Mouse (Mus musculus) intestine, postnatal 0 days (tissue): Measurements from ENCODE around the gene Lrrc20. TPM values are rescaled to one million over a fixed set of nuclear protein-coding genes. Genes with fewer than 3 reads are reported as not detected.
A peak's percentile ranks its signal among the peaks of the same experiment; 100 is the strongest.

ENCODE experiments used
- ATAC-seq: fragments of 200-750 bp; cut with Nextera tagmentation; 2 replicates; pipeline ENCODE4 v1.8.0; 2017; ENCODE audit warnings: mild to moderate bottlenecking, moderate TSS enrichment, moderate library complexity
- H3K27ac ChIP-seq: fragments of 300-500 bp; sonication (generic); 2 replicates; pipeline ENCODE4 v1.5.1; 2014; ENCODE audit warnings: mild to moderate bottlenecking, low read depth, low read length, moderate library complexity
- H3K27me3 ChIP-seq: fragments of 300-500 bp; sonication (generic); replicated peaks from 2 replicates; pipeline ENCODE4 v1.6.1; 2014; ENCODE audit warnings: low read length, mixed read lengths; ENCODE audit not compliant: control insufficient read depth, insufficient read depth
- H3K36me3 ChIP-seq: fragments of 300-500 bp; sonication (generic); 2 replicates; pipeline ENCODE4 v1.6.1; 2014; ENCODE audit warnings: mild to moderate bottlenecking, moderate library complexity; ENCODE audit not compliant: control insufficient read depth, insufficient read depth
- H3K4me1 ChIP-seq: fragments of 300-500 bp; sonication (generic); replicated peaks from 2 replicates; pipeline ENCODE4 v1.6.1; 2014; ENCODE audit warnings: antibody characterized with exemption, low read length, mixed read lengths; ENCODE audit not compliant: control insufficient read depth, insufficient read depth
- H3K4me2 ChIP-seq: fragments of 300-500 bp; sonication (generic); replicated peaks from 2 replicates; pipeline ENCODE4 v1.6.1; 2014; ENCODE audit warnings: low read depth, mild to moderate bottlenecking, moderate library complexity
- H3K4me3 ChIP-seq: fragments of 300-500 bp; sonication (generic); 2 replicates; pipeline ENCODE4 v1.5.1; 2014; ENCODE audit warnings: low read depth, low read length
- H3K9ac ChIP-seq: fragments of 300-500 bp; sonication (generic); 2 replicates; pipeline ENCODE4 v1.6.1; 2014; ENCODE audit warnings: mild to moderate bottlenecking, low read depth, low read length
- H3K9me3 ChIP-seq: fragments of 300-500 bp; sonication (generic); 2 replicates; pipeline ENCODE4 v1.6.1; 2016; ENCODE audit warnings: mixed run types; ENCODE audit not compliant: control insufficient read depth
- CTCF ChIP-seq: sonication (generic); IDR thresholded peaks from 2 replicates; pipeline ENCODE4 v1.5.1; 2016; ENCODE audit warnings: low read depth, mild to moderate bottlenecking, control low read depth, antibody characterized with exemption, moderate library complexity
- WGBS: fragments of 180-500 bp; shearing (Covaris S2); extraction: QIAGEN DNeasy Blood & Tissue Kit; methylation state at CpG from one replicate; pipeline ENCODE4 v1.1.7; 2014; 5-methylcytosine and 5-hydroxymethylcytosine counted together
- polyA plus RNA-seq: library from polyadenylated mRNA; unstranded; fragments of >200 nt; fragmentation: Nextera tagmentation; extraction: Ambion mirVana; gene quantifications from 2 replicates; pipeline ENCODE4 v1.2.1, GENCODE M21; 2015

Gene Lrrc20
- polyA plus RNA-seq, result 3.3 and 3.5 TPM in 2 replicates

DNA sequence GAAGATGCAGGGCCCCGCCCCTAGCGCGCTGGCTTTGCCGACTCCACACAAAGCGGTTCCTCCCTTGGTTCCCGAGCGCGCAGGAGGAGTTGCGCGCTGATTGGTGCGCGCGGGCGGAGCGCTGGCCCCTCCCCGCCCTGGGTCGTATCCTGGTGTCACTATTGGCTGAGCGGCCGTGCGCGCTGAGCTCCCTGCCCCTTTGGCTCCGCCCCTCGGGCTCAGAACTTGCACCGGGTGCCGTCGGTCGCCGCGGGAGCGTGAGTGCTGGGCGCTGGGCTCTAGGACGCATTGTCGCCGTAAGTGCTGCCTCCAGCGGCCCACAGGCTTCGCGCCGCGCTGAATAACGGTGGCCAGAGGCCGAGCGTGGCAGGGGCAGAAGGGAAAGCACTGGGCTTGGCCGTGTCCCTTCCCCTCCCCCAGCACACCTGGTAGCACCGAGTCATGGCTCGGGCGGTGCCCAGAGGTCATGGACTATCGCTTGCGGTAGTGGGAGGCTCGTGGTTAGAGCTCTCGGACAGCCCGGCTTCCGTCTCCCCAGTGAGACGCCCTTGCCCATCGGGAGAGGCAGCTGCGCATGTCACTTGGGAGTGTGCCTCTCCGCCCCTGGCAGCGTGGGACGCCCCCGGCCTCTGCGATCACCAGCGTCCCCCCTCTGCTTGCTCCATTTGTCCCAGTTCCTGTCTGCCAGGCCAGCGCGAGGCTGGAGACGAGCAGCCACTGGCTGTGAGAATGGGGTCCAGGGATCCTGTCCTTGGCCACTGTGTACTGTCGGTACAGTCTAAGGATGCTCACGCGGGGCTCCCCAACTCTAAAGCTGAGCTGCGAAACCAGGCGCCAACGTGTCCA lies at the start of gene Lrrc20:
Gene Lrrc20 (plus strand): TSS at position 208 of the 846 bp plus-strand sequence.
- H3K36me3 ChIP-seq, result no peaks in the 10 kb centered on the region
- peak within 1 kb of the TSS; percentile 51; the same call in 1 of the 2 replicates for H3K27ac ChIP-seq
- H3K4me2 ChIP-seq, result peak within 1 kb of the TSS; percentile 98
- H3K27me3 ChIP-seq, result no peaks in the 10 kb centered on the region
- no peaks in the 10 kb centered on the region for H3K9me3 ChIP-seq
- H3K9ac ChIP-seq, result peak within 1 kb of the TSS; percentile 55
- under 1% methylated on average over 70 of the region's 70 CpGs for WGBS
- H3K4me1 ChIP-seq, result 0 out of 2 replicates have a peak, but pooled peaks cover 5% of the 10 kb centered on the region
- ATAC-seq, result peak; percentile 97
- TF ChIP-seq CTCF, result peak; percentile 37
- H3K4me3 ChIP-seq, result peak within 1 kb of the TSS; percentile 68

DNA sequence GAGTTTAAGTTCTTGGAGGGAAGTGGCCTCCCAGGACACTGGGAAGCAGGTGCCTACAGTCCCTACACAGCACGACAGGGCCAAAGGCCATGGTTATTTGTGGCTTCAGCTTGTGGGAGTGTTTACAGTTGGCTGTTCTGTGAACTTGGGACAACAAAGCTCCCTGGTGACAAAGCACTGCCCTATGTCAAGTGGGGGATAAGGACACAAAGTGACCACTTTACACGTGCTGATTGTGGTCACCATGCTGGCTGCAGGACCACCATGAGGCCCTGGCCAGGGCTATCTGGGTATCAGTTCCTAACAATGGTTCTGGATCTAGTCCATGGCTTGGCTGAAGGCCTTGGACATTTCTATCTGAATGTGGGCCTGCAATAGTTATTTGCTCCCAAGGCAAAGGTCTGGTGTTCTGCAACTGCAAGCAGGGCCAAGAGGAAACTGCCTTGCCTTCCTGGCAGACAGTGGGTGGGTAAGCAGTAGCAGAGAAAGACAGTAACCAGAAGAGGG lies 49.3 kb upstream of the Lrrc20 start:
- no peak for TF ChIP-seq CTCF
- no peak overlapping the region for H3K9ac ChIP-seq
- ATAC-seq, result peak; percentile 55; the same call in 1 of the 2 replicates

DNA sequence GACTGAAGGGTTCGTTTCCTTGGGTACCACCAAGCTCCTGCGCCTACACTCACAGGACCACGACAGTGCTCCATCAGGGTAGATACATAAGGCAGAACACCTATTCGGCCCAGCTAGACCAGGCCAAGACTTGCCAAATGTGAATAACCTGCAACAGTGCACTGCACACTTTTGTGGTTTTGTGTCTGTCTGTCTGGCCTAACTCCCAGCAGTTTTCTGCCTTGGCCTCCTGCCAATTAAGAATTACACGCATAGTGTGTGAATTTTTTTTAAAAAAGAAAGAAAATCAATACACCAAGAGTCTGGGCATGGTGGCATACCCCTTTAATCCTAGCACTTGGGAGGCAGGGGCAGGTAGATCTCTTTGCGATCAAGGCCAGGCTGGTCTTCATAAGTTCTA lies 47.6 kb upstream of the Lrrc20 start:
- no peak overlapping the region for H3K4me2 ChIP-seq
- no peaks in the 10 kb centered on the region for H3K9me3 ChIP-seq
- 77% methylated on average over 6 of the region's 6 CpGs for WGBS
- no peak overlapping the region for H3K27ac ChIP-seq
- no peak for ATAC-seq
- peaks cover 30% of the 10 kb centered on the region for H3K36me3 ChIP-seq
- no peak for TF ChIP-seq CTCF
- H3K4me1 ChIP-seq, result no peaks in the 10 kb centered on the region
- no peak overlapping the region for H3K9ac ChIP-seq
- H3K27me3 ChIP-seq, result no peaks in the 10 kb centered on the region
- no peak overlapping the region for H3K4me3 ChIP-seq

More for the DNA sequence above, 49.3 kb upstream of the Lrrc20 start:
- H3K36me3 ChIP-seq, result peaks cover 20% of the 10 kb centered on the region
- H3K27ac ChIP-seq, result peak overlapping the region; percentile 41
- 35% methylated on average over 2 of the region's 2 CpGs for WGBS
- H3K9me3 ChIP-seq, result no peaks in the 10 kb centered on the region
- H3K4me2 ChIP-seq, result no peak overlapping the region
- no peaks in the 10 kb centered on the region for H3K4me1 ChIP-seq
- no peaks in the 10 kb centered on the region for H3K27me3 ChIP-seq
- no peak overlapping the region for H3K4me3 ChIP-seq

DNA sequence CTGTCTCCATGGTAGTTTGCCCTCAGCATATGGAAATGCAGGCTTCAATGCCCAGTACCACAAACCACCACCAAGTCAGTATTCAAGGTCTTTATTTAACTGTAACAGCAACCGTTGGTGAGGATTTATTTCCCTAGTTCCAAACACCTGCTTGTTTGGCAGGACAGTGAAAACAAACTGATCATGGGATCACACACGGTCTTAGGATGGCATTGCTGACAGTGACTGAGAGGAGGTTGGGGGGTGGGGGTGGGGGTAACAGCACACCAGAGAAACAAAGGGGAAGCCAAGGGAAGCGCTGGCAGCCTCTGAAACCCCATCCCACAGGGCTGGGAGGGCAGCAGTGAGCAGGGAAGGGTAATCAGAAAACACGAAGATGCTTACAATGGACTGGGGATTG lies 47.2 kb upstream of the Lrrc20 start:
- WGBS, result 57% methylated on average over 4 of the region's 4 CpGs
- Histone ChIP-seq H3K4me2 (no peak overlapping the region), H3K4me1 (no peaks in the 10 kb centered on the region)

DNA sequence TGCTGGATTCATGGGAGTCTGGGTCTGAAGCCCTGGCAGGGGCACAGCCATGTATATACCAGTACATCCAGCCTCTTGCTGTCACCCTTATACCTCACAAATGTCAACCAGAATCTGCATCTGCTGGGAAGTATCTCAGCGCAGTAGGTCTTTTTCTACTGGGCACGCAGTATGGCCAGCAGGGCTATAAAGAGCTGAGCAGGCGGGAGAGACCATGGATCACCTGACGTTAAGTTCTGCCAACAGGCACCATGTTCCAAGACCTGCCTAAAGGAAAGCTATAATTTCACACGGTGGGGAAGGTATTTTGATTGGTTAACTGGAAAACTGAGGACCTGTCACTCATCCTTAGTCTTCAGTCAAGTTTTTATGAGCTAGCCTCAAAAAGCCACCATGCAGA lies 46.6 kb upstream of the Lrrc20 start:
- WGBS, result 91% methylated on average over 5 of the region's 5 CpGs

More for the DNA sequence above, 47.2 kb upstream of the Lrrc20 start:
- ATAC-seq, result no peak
- H3K27ac ChIP-seq, result no peak overlapping the region
- peaks cover 34% of the 10 kb centered on the region for H3K36me3 ChIP-seq
- no peaks in the 10 kb centered on the region for H3K27me3 ChIP-seq
- no peak overlapping the region for H3K4me3 ChIP-seq
- no peaks in the 10 kb centered on the region for H3K9me3 ChIP-seq
- H3K9ac ChIP-seq, result no peak overlapping the region
- TF ChIP-seq CTCF, result no peak

DNA sequence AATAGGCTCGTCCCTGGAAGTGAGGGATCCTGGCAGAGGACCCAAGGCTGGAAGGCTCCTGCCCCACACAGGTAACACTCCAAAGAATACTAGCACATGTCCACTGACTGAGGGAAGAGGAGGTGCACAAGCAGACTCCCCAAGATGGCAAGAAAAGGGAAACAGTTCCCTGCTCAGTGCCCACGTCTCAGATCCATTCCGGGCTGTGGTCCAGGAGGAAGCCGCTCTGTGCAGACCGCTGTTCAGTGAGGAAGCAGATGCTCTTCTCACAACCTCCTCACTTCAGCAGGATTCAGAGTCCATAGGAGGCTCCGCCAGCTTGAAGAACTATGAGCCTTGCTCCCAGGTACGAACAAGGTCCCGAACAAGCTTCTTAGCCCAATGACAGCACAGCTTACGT lies 44.2 kb upstream of the Lrrc20 start:
- no peak overlapping the region for H3K4me2 ChIP-seq
- no peak overlapping the region for H3K27ac ChIP-seq
- 91% methylated on average over 9 of the region's 9 CpGs for WGBS
- H3K27me3 ChIP-seq, result no peaks in the 10 kb centered on the region
- ATAC-seq, result no peak
- H3K4me3 ChIP-seq, result no peak overlapping the region
- TF ChIP-seq CTCF, result no peak
- H3K4me1 ChIP-seq, result no peaks in the 10 kb centered on the region
- H3K9me3 ChIP-seq, result no peaks in the 10 kb centered on the region
- no peak overlapping the region for H3K9ac ChIP-seq
- peaks cover 58% of the 10 kb centered on the region for H3K36me3 ChIP-seq

More for the DNA sequence above, 46.6 kb upstream of the Lrrc20 start:
- no peak overlapping the region for H3K27ac ChIP-seq
- H3K4me3 ChIP-seq, result no peak overlapping the region
- ATAC-seq, result no peak
- H3K9ac ChIP-seq, result no peak overlapping the region
- peaks cover 40% of the 10 kb centered on the region for H3K36me3 ChIP-seq
- H3K4me1 ChIP-seq, result no peaks in the 10 kb centered on the region
- H3K9me3 ChIP-seq, result no peaks in the 10 kb centered on the region
- no peak overlapping the region for H3K4me2 ChIP-seq
- no peaks in the 10 kb centered on the region for H3K27me3 ChIP-seq
- TF ChIP-seq CTCF, result no peak
